Mouse (Mus musculus) cerebellum, adult 8-10 months (tissue): ENCODE results near the gene Slc2a4.
"Not testable (repeated sequence)": the region's sequence is repeated elsewhere in the genome, so short reads cannot be mapped to it uniquely, and the experiment has no call there.

Source experiments
- DNase-seq: peaks from one replicate; pipeline ENCODE4 v3.0.0; 2022

Slc2a4 gene

DNA sequence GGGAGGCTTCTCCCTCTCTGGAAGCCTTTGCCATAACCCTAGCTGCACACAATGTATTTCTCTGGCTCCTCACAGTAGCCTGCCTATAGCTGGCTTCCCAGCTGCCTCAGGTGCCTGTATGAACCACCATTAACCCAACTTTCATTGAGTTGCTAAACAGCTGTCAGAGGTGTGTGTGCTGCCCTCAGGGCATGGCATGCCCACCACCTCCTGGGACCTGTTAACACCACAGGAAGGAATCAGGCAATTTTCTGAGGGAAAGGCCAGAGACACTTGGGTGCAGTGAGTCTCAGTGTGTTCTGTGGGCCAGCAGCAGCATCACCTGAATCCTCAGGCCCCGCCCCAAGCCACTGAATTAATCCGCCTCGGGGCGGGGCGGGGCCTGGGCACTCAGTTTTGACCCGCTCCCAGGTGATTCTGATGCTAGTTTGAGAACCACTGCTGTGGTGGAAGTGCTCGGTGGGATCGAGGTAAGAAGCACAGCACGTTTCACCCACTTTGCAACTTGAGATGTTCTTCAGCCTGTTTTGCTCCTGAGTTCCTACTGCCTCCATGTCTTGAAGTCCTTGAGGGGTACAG lies 9.5 kb downstream of the Slc2a4 start:
- DNase-seq, result no peak

DNA sequence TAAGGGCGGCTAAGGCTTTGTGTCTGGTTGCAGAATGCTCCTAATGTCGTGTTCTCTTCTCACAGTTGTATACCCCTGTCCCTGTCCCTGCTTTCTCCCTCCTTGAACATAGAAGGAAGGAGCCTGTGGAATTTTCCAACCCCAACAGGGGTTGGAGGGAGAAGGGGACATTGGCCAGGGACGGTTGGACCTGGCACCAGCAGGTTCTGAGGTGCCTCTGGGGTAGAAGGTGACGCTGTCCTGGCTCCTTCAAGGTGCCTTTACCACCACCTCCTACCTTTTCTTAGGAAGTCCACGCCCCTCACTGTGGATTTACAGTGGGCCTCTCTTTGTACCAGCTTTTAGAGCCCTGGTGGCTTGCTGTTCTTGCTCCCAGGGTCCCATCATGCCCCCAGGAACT lies 10.2 kb downstream of the Slc2a4 start:
- no peak for DNase-seq

GRCm38 (mm10) chr11:69937385-69937784 lies 10.6 kb downstream of the Slc2a4 start:
- no peak for DNase-seq

- no peak for DNase-seq
Measured at GRCm38 (mm10) chr11:69936714-69937347, 11.2 kb downstream of the Slc2a4 start.

GRCm38 (mm10) chr11:69936156-69936555 lies 11.8 kb downstream of the Slc2a4 start:
- DNase-seq, result no peak

DNA sequence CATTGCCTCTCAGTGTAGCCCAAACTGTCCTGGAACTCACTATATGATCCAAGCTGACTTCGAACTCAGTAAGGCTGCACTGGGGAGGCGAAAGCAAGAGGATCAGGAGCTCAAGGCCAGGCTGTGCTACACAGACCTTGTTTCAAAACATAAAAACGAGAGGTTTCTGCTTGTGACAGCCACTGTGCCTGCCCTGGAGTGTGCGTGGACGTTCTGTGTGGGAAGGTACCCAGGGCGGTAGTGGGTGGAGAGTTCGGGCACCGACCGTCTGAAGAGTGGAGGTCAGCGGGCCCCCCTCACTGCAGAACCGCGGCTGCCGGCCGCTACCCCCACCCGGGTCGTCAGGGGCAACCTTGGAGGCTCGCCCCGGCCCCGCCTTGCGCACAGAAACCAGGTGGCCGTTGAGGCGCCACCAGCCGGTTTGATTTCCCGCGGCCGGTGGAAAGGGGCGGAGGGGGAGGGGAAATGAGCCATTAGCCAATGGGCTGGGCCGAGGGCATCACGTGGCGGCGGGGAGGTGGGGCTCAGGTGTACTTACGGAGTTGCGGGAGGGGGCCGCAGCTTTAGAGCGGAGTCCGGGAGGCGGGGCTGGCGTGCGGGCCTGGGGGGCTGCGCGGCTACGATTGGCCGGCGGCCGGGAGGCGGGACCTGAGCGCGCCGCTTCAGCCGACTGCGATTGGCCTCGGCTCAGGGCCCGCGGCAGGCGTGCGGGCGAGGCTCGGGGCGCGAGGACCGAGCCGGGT lies 12.7 kb downstream of the Slc2a4 start, which contains the start of gene Ybx2:
Ybx2 (plus strand) TSS at position 660 of the 743 bp plus-strand sequence.
- DNase-seq, result peak; percentile 87

GRCm38 (mm10) chr11:69934681-69935080 lies 13.3 kb downstream of the Slc2a4 start:
- DNase-seq, result no peak

DNA sequence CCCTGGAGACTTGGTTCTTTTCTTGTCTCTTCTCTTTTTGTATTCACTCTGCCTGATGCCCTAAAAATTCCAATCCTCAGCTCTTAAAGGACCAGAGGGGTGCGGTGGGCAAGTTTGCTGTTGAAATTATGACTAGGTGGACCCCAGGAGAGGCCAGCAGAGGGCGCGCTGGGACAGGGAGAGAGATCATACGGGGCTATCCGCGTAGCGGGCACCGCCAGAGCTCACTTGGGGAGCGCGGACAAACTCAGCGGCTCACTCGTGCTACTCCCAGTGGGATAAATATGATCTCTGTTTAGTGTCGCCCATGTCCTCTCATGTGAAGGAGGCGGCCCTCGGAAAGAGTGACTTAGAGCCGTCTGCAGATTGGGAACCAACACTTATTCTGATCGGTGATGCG lies 13.8 kb downstream of the Slc2a4 start:
- DNase-seq, result peak; percentile 91

GRCm38 (mm10) chr11:69933066-69933465 lies 14.9 kb downstream of the Slc2a4 start:
- no peak for DNase-seq

- DNase-seq, result no peak
Measured at GRCm38 (mm10) chr11:69932254-69932653, 15.7 kb downstream of the Slc2a4 start.

GRCm38 (mm10) chr11:69931769-69932168 lies 16.2 kb downstream of the Slc2a4 start:
- no peak for DNase-seq

DNA sequence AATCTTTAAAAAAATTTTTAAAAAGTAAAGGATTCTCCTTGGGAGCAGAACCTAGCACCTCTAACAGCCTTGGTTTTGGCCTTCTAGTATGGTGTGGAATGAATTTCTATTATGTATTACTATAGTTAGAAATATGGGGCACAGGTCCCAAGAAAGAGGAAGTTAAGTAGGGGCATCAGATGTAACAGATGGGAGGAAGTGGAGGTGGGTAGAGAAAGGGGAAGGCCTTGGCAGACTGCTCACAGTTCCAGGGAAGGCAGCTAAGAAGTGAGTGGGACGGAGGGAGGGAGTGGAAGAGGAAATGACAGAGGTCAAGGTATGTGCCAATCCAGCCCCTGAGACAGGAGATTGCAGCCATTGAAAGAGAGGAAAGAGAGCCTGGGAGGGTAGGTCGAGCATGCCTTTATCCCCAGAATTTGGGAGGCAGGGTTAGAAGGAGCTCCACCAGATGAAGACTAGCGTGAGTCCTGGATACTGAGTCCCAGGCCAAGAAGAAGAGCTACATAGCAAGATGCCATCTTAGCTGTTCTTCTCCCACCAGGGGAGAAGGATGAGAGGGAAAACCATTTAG lies 16.9 kb downstream of the Slc2a4 start:
- DNase-seq, result no peak

DNA sequence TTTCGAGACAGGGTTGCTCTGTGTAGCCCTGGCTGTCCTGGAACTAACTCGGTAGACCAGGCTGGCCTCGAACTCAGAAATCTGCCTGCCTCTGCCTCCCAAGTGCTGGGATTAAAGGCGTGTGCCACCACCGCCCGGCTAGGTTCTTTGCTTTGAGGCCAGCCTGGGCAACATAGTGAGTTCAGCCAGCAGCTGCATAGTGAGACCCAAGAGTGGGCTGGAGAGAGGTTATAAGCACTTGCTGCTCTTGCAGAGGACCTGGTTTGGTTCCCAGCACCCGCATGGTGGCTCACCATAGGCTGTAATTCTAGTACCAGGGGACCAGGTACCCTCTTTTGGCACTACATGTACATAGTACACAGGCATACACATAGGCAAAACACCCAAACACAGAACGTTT lies 17.8 kb downstream of the Slc2a4 start:
- not testable (repeated sequence) for DNase-seq

DNA sequence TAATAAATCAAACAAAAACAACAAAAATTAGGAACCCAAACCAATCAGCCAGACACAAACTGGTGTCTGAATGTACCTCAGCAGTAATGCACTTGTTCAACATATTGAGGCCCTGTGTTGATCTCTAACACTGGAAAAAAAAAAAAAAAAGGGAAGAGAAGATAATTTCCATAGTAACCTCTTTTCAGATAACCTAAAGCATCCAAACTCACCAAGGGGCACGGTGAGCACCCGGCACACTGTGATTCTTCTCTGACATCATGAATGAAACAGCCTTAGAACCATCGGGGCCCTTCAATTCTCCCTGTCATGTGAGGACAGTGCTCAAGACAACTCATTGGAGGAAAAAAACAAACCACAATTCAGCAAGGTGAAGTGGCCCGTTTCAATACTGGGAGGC lies 18.3 kb downstream of the Slc2a4 start:
- no peak for DNase-seq

DNA sequence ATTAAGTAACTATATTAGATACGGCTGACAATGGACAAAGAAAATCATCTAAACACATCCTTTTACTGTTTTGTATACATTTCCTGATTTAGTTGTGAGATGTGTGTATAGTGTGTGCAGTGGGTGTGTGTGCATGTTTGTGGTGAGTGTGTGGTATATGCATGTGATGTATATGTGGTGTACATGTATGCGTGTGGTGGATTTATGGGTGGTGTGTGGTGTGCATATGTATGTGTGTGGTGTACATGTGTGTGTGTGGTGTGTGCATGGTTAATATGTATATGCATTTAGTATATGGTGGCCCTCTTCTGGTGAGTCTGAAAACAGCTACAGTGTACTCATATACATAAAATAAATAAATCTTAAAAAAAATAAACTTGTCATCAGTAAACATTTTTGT lies 20.5 kb downstream of the Slc2a4 start:
- DNase-seq, result no peak

DNA sequence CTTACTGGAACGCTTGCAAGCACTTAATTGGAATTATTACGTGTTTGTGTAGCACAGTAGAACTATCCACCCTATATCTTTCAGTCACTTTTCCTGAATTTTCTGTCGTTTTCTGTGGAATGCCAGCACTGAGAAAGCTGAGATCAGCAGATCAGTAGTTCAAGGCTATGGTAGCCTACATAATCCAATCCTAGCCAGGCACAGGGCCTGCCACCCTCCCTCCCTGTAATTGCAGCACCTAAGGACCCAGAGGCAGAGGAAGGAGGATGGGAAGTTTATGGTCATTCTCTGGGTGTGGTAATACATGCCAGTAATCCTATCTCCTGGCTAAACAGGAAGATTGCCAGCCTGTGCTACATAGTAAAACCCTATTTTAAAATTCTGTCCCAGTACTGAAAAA lies 25.2 kb downstream of the Slc2a4 start:
- DNase-seq, result no peak

GRCm38 (mm10) chr11:69922012-69922756 lies 25.8 kb downstream of the Slc2a4 start:
- DNase-seq, result no peak

DNA sequence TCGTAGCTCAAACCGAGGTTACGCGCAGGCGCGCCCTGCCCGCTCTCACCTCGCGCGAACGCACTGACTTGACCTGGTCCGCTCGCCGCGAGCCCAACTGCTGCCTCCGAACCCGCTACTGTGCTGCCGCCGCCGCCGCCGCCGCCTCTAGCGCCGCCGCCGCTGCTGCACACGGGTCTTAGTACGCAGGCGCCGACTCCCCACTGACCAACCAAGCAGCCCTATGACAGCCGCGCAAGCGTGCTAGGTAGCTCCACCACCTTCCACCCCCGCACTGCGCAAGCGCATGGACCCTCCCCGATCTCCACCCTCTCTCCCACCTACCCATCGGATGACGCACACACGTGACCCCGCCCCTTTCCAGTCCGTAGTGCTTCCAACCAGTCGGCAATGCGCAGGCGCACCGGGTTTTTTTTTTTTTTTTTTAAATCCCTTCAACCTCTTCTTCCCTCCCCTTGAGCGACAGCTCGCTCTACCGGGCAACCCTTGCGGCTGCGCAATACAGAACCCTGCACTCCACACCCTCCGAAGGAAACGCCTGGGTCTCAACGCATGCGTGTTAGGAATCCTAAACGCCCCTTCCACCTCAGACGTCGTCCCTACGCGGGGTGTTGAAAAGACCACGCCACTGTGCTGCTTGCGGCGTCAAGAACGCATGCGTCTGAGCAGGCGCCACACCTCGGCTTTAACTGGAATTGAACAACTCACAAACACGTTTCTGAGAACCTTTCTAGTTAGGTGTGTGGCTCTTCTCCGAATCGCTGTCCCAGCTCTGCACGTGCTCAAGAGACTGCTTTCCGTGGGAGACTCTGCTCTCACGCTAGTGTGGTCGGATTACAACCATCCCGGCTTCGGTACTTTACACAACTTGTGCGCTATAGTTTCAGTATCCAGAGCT lies 26.6 kb downstream of the Slc2a4 start, which contains the start of gene Eif5a:
Eif5a (minus strand) TSS at position 845 of the 898 bp plus-strand sequence.
- peak; percentile 100 for DNase-seq

DNA sequence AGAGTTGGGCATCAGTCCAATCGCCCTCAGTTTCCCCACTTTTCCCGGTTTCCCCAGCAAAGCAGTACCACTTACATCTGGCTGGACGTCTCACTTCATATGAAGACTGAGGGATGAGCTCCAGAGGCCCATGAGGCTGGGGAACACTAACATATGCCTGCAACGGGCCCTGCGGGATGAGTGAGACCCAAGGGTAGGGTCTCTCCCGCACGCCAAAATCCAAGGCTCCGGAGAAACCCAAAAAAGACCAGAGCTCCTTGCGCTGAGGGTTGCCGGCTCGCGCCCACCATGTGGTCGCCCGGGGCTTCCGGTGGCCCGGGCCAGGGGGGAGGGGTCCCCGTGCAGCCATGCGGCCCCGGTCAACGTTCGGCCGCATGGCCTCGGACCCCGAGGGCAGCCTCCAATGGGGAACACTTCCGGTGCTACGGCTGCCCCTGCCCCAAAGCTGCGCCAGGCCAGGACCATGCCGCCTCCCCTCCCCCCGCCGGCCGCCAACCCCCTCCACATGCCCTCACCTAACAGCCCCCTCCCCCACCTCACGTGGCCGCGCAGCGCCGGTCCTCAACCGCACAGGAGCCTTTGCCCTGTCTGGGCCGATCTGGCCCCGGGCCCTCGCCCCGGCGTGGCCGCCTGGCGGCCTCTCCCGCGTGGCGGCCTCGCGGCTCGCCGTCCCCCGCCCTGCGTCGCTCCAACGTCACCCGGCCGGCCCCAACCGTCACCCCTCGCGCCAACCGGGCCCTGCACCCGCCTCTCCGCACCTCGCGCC lies 27.5 kb downstream of the Slc2a4 start:
- no peak for DNase-seq

DNA sequence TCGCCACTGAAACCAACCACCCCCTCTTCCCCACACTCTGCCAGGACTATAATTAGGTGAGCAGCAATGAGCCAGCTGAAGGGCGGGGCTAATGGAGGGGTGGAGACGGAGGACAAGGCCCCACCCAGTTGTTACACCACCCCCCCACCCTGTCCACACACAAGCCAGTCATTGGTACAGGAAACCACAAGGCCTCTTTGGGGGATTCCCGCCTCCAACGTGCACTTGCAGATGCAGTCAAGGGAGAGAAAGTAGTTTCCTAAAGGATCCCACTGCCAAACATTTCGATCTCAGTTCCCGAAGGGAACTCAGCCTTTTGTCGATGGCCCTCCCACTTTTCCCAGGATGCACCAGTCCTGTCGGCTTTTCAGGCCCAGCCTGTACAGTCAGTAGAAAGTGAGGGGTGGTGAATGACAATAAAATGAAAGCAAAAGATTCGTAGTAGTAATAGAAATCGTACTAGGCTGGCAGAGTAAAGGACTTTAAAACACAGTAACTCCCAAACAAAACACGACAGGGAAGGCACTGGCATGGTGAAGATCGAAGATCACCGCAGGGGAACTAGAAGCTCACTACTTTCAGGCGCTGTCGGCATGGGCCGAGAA lies 28.2 kb downstream of the Slc2a4 start:
- DNase-seq, result no peak

DNA sequence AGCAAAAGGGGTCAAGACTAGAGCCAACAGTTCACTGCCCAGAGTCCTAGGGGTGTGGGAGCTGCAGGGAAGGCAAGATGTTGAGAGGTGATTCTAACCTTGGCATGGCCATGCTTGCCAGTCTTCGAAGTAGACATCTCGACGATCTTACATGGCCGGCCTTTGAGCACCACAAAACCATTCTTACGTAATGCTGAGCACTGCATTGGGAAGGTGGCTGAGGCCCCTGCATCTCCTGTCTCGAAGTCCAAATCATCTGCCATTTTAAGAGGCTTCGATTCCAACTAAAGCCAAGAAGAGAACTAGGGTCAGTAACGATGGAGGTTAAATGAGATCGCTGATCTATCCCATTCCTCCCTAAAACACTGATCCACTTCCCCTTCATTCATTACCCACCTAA lies 28.9 kb downstream of the Slc2a4 start:
- no peak for DNase-seq
